In the genomic region with DNA sequence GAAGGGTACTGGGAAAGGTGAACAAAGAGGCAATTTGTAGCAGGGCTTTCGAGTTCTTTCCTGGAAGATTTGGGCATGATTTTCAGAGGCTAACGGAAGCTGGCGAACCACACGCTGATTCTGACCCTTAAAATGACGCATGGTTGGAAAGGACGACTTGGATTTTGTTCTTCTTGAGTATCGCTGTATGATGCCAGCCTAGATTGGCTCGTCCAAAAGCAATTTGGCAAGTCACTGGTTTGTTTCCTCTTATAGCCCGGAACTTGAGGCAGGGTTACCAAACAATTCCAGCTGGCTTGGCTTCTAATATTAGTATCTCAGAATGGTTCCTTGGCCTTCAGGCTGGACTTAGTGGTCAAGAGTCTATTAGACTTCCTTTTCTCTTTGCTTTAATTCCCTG, we compare ENCODE assay signal across 17 mouse cellular contexts. TPM values are rescaled to one million over a fixed set of nuclear protein-coding genes. Genes with fewer than 3 reads are reported as not detected.
DNase-seq lines count a peak whose midpoint lies in the region; ATAC-seq lines count a peak whose summit lies in the region.
"Had no signal": no experiment of that assay in that cellular context is flagged by ENCODE, and none has a peak within 500 bp of the region (broad histone marks: within the 10 kb centered on the region; RNA-seq: fewer than 3 reads in every experiment).

No protein-coding gene starts in this region.

- intact Hi-C loops in heart, postnatal 10 days (cut with DNase I), result no loop called here

- ATAC-seq in cerebellum, adult (ENCODE audit: insufficient number of reproducible peaks, low FRiP score, low TSS enrichment), result no peak
- ATAC-seq: forebrain, embryonic 13.5 days; forebrain, postnatal 0 days; hindbrain, embryonic 16.5 days; inflammation-experienced regulatory T-cells, adult 6 months had no signal

- peak; percentile 67 to 72 for DNase-seq in cerebellum, postnatal 10 days
- DNase-seq in heart, adult 11 months, result peak; percentile 37
- no peak for DNase-seq in heart, postnatal 10 days
- DNase-seq in gastrocnemius, adult 8-10 months (ENCODE audit: low spot score in 2 of 2), result peak; percentile 52 to 70
- DNase-seq in gastrocnemius, postnatal 25 days, result peak; percentile 58
- DNase-seq in spleen, postnatal 14 days (ENCODE audit: low spot score in 2 of 2), result no peak
- no peak for DNase-seq in ovary, adult 18-20 months (ENCODE audit: low spot score)
- DNase-seq: adrenal gland, adult 8-10 months; adrenal gland, postnatal 36 days; forebrain, postnatal 0 days; heart, postnatal 4 days; kidney, adult 18-20 months had no signal

RNA-seq across cellular contexts. Expression of a gene that starts 22.6 kb away (rescaled TPM):
- total RNA-seq in heart, postnatal 10 days (2021), result 1 to 10 TPM; 3.8 TPM
- 1 to 10 TPM in 3 of 4 experiments, under 1 TPM in 1; 0.56 to 1.8 (median 1.3) TPM for total RNA-seq in gastrocnemius, adult 8-10 months (2022)
- total RNA-seq in gastrocnemius, postnatal 25 days (2021), result 1 to 10 TPM in 1 of 2 experiments, under 1 TPM in 1; 0.86 to 1.9 TPM
- total RNA-seq: granulocyte monocyte progenitor cell, adult 5-6 weeks had no signal

Comparison
In these comparisons a context has a peak if more than half of its experiments do, and no peak if none do; other contexts are left out.
1. DNase-seq: peak in cerebellum, postnatal 10 days (2 of 2), heart, adult 11 months (single experiment), gastrocnemius, adult 8-10 months (2 of 2) and gastrocnemius, postnatal 25 days (single experiment); none in heart, postnatal 10 days (0 of 2), spleen, postnatal 14 days (0 of 2) and ovary, adult 18-20 months (single experiment).